Mouse (Mus musculus) heart, embryonic 14.5 days (tissue): ENCODE data around the gene Tlr8. TPM values are rescaled to one million over a fixed set of nuclear protein-coding genes. Genes with fewer than 3 reads are reported as not detected.

Source experiments
- ATAC-seq: fragments of 200-750 bp; cut with Nextera tagmentation; 2 replicates; pipeline ENCODE4 v1.8.0; 2017; ENCODE audit warnings: low read depth, moderate TSS enrichment; ENCODE audit not compliant: insufficient number of reproducible peaks, insufficient read depth, low FRiP score
- H3K27ac ChIP-seq, 2 experiments: fragments of 200-500 bp in 1 of 2; fragments of 300-500 bp in 1 of 2; sonication (generic) in 1 of 2; replicated peaks in 1 of 2; 2 replicates each; pipeline ENCODE4 v1.5.1; 2012 to 2014; ENCODE audit warnings: low read depth in 2 of 2, low read length in 2 of 2, control low read depth in 1 of 2, mild to moderate bottlenecking in 1 of 2, mixed read lengths in 1 of 2; ENCODE audit not compliant: control insufficient read depth in 1 of 2, insufficient read depth in 1 of 2
- H3K27me3 ChIP-seq: fragments of 300-500 bp; sonication (generic); 2 replicates; pipeline ENCODE4 v1.6.1; 2014; ENCODE audit warnings: mild to moderate bottlenecking, low read length, control low read depth; ENCODE audit not compliant: control insufficient read depth, insufficient read depth
- H3K36me3 ChIP-seq: fragments of 300-500 bp; sonication (generic); 2 replicates; pipeline ENCODE4 v1.6.1; 2014; ENCODE audit warnings: mild to moderate bottlenecking, control low read depth, low read length, mixed read lengths; ENCODE audit not compliant: control insufficient read depth, insufficient read depth
- H3K4me1 ChIP-seq, 2 experiments: fragments of 200-500 bp in 1 of 2; fragments of 300-500 bp in 1 of 2; sonication (generic) in 1 of 2; 2 replicates each; pipeline ENCODE4 v1.6.1; 2012 to 2014; ENCODE audit warnings: low read length in 2 of 2, control low read depth in 1 of 2, mixed read lengths in 1 of 2; ENCODE audit not compliant: control insufficient read depth in 2 of 2, insufficient read depth in 2 of 2
- H3K4me2 ChIP-seq: fragments of 300-500 bp; sonication (generic); 2 replicates; pipeline ENCODE4 v1.6.1; 2014; ENCODE audit warnings: mild to moderate bottlenecking, low read length
- H3K4me3 ChIP-seq, 2 experiments: fragments of 200-500 bp in 1 of 2; fragments of 300-500 bp in 1 of 2; sonication (generic) in 1 of 2; 2 replicates each; pipeline ENCODE4 v1.5.1; 2012 to 2014; ENCODE audit warnings: low read length in 2 of 2, mild to moderate bottlenecking in 2 of 2, control low read depth in 1 of 2, low read depth in 1 of 2, moderate library complexity in 1 of 2; ENCODE audit not compliant: control insufficient read depth in 1 of 2, insufficient read depth in 1 of 2
- H3K9ac ChIP-seq: fragments of 300-500 bp; sonication (generic); 2 replicates; pipeline ENCODE4 v1.6.1; 2014; ENCODE audit warnings: mild to moderate bottlenecking, low read length
- H3K9me3 ChIP-seq: fragments of 300-500 bp; sonication (generic); 2 replicates; pipeline ENCODE4 v1.6.1; 2016; ENCODE audit warnings: low read length, control low read depth; ENCODE audit not compliant: control insufficient read depth
- WGBS: fragments of 180-500 bp; shearing (Covaris S2); extraction: QIAGEN DNeasy Blood & Tissue Kit; methylation state at CpG from one replicate; pipeline ENCODE4 v1.1.7; 2014; 5-methylcytosine and 5-hydroxymethylcytosine counted together
- polyA plus RNA-seq: library from polyadenylated mRNA; unstranded; fragments of >200 nt; fragmentation: Nextera tagmentation; extraction: Ambion mirVana; gene quantifications from 2 replicates; pipeline ENCODE4 v1.2.1, GENCODE M21; 2014

The Tlr8 gene
- polyA plus RNA-seq, 1 experiment from 2014 or later, result 0.39 TPM

DNA sequence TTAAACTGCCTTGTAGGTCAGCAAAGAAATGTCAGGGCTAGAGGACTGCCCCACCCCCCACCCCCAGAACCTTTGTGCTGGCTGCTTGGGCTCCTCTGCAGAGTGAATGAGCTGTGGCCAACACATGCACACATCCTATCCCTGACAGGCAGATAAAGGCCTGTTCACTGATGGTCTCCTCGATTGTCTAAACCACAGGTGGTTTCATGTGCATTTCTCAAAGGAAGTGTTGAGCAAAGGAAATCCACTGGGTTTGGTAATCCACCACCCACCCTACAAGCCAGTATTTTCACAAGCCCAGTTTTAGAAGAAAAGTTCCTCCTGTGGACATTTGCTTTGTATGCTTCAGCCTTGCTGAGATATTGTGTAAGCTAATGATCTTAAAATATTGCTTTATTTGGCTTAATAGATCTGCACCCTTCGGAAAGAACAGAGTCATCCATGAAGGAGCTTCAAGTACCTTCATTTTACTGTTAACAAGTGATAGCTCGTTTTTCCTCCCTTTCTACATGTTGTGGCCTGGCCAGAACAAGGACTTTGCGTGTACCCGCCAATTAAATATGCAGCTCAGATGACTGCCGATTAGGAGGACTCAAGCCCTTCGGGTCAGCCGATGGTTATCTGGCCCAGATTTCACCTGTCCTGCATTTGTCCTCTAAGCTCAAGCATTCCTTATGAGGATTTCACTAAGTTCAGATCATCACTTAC lies 58.2 kb downstream of the Tlr8 start:
- H3K4me3 ChIP-seq, result no peak overlapping the region
- H3K27ac ChIP-seq, result peak overlapping the region in 1 of 2 experiments; percentile 33; a peak in 3 of 4 replicates

DNA sequence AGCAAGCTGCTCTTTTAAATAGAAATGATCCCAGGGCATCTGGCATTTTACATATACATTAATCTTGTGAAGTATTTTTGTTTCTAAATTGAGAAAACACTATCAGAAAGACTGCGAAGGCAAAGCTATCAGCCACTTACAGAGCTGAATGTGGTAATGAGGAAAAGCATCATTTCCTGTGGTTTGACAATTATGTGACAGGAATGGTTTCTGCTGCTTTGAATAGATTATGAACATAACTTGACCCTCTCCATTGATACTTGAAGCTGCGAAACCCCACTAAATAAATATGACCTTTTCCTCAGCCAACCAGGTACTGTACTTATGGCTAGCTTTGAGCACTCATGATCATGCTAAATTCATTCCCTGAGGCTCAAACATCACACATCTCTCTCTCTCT lies 62.8 kb downstream of the Tlr8 start:
- H3K27ac ChIP-seq, result no peak overlapping the region
- no peaks in the 10 kb centered on the region for H3K4me1 ChIP-seq
- H3K27me3 ChIP-seq, result no peaks in the 10 kb centered on the region
- no peaks in the 10 kb centered on the region for H3K9me3 ChIP-seq
- H3K36me3 ChIP-seq, result no peaks in the 10 kb centered on the region
- H3K9ac ChIP-seq, result no peak overlapping the region
- no peak overlapping the region for H3K4me3 ChIP-seq
- no peak for ATAC-seq
- H3K4me2 ChIP-seq, result no peak overlapping the region
- 47% methylated on average over 2 of the region's 2 CpGs for WGBS

More for the DNA sequence above, 58.2 kb downstream of the Tlr8 start:
- Histone ChIP-seq H3K9me3 (no peaks in the 10 kb centered on the region), H3K27me3 (no peaks in the 10 kb centered on the region), H3K4me2 (peak overlapping the region; percentile 67; the same call in 1 of the 2 replicates), H3K36me3 (peaks cover 10% of the 10 kb centered on the region), H3K4me1 (peaks cover 3 to 5% of the 10 kb centered on the region in 2 experiments; a peak in 3 of 4 replicates), H3K9ac (no peak overlapping the region)
- WGBS, result 45% methylated on average over 8 of the region's 8 CpGs
- no peak for ATAC-seq

DNA sequence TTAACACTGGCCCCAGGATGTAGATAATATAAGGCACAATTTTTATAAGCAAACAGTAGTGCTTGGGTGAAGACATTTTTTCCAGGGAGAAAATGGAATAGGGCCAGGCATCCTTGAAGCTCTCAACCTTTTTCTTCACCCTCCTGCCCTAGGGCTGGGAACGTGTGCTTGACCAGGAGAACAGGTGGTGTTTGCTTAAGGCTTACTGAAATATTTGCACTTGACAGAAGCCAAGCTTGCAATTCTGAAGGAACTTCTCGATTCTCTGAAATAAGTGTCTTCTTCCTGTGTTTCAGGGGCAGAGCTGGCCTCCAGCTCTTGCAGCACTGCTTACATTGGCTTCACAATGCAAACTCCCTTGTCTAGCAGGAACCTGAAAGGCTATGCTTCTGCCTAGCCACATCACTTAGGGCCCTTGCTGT lies 68.9 kb downstream of the Tlr8 start:
- no peak for ATAC-seq
- WGBS, result 44% methylated on average over 2 of the region's 2 CpGs
- H3K9me3 ChIP-seq, result no peaks in the 10 kb centered on the region
- H3K9ac ChIP-seq, result no peak overlapping the region
- no peak overlapping the region for H3K27ac ChIP-seq
- H3K27me3 ChIP-seq, result no peaks in the 10 kb centered on the region
- H3K36me3 ChIP-seq, result no peaks in the 10 kb centered on the region
- no peak overlapping the region for H3K4me2 ChIP-seq
- no peak overlapping the region for H3K4me3 ChIP-seq
- no peaks in the 10 kb centered on the region for H3K4me1 ChIP-seq

Other genes with a start within 250 kb of the Tlr8 start
- 2,736 and 2,801 TPM in 2 replicates for gene Tmsb4x, start 55.0 kb downstream of the Tlr8 start, polyA plus RNA-seq
- 0.46 and 0.77 TPM in 2 replicates for gene Tlr7, start 66.2 kb upstream of the Tlr8 start, polyA plus RNA-seq
- gene Prps2, start 118.4 kb upstream of the Tlr8 start, polyA plus RNA-seq, result 48.8 and 50.6 TPM in 2 replicates